Mouse (Mus musculus) heart, postnatal 0 days (tissue): ENCODE measurements around the gene Mlh1.

ENCODE experiments used
- CTCF ChIP-seq: IDR thresholded peaks from 2 replicates; pipeline ENCODE4 v1.5.1; 2016; ENCODE audit warnings: antibody characterized with exemption, control low read depth, low read depth
- EP300 ChIP-seq: IDR thresholded peaks from 2 replicates; pipeline ENCODE4 v1.6.1; 2016; ENCODE audit warnings: antibody characterized with exemption, low read depth

- TF ChIP-seq EP300 = no peak
- TF ChIP-seq CTCF = no peak
These were observed 985 bp downstream of the Mlh1 start for GRCm38 (mm10) chr9:111270606-111271005.
